Mouse (Mus musculus): ENCODE data around the gene Cdc42bpg.
"Not testable (repeated sequence)": the region's sequence is repeated elsewhere in the genome, so short reads cannot be mapped to it uniquely, and the experiment has no call there.

Gene Cdc42bpg

DNA sequence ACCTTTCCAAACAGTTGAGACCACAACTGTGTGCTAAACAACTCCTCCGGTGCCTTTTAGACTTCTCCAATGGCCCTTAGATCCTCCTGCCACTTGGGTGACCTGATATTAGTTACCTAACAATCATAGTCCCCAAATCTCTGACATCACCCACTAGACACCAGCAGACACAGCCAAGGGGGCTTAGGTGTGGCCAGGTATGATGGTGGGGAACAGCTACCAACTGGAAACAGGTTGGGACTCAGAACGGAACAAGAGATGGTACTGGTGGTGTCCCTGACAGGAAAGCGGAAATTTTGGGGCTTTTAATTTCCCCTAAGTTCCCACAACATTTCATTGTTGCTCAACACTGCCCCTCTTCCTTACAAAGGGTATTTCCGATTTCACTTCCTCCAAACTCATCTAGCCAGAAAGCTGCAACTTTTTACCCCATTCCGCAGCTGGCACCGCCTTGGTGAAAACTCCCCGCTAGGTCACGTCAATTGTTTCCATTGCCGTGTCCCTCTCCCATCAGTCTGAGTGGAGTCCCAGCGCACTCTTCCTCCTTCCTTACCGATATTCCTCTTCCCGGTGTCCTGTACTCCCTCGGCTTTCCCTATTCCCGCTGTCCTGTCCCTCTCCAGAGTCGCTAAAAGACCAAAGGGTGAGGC lies 30.4 kb upstream of the Cdc42bpg start:
- in situ Hi-C loops (cut with MseI, MboI), result no loop called here

DNA sequence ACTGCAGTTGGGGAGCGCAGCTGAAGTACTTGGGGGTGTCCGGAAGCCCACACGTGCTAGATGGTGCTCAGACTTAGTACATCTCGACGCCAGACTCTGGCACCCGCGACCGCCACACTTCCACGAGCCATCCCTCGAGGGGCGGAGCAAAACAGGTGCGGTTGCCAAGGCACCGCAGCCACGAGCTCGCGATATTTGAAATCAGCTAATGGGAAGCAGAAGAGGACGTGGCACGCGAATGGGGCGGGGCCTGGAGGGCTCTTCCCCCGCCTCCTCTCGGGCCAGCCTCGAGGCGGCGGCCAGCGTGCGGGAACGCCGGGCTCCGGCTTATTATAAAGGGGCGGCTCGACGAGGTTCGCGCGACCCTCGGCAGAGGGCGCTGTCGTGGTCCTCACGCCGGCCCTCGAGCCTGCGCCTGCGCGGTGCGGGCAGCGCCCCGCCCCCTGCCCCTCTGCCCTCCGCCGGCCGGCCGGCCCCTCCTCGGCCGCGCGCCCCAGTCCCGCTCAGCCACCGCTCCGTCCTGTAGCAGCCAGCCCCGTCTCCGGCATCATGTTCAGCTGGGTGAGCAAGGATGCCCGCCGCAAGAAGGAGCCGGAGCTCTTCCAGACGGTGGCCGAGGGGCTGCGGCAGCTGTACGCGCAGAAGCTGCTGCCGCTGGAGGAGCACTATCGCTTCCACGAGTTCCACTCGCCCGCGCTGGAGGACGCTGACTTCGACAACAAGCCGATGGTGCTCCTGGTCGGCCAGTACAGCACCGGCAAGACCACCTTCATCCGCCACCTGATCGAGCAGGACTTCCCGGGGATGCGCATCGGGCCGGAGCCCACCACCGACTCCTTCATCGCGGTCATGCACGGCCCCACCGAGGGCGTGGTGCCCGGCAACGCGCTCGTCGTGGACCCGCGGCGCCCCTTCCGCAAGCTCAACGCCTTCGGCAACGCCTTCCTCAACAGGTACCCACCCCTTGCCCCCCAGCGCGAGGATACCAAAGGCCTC lies 29.5 kb upstream of the Cdc42bpg start, which contains the start of gene Ehd1:
Gene Ehd1, plus strand, starts transcription at position 300 of the 996 bp plus-strand sequence.
- in situ Hi-C loops (cut with MseI, MboI), result no loop called here

DNA sequence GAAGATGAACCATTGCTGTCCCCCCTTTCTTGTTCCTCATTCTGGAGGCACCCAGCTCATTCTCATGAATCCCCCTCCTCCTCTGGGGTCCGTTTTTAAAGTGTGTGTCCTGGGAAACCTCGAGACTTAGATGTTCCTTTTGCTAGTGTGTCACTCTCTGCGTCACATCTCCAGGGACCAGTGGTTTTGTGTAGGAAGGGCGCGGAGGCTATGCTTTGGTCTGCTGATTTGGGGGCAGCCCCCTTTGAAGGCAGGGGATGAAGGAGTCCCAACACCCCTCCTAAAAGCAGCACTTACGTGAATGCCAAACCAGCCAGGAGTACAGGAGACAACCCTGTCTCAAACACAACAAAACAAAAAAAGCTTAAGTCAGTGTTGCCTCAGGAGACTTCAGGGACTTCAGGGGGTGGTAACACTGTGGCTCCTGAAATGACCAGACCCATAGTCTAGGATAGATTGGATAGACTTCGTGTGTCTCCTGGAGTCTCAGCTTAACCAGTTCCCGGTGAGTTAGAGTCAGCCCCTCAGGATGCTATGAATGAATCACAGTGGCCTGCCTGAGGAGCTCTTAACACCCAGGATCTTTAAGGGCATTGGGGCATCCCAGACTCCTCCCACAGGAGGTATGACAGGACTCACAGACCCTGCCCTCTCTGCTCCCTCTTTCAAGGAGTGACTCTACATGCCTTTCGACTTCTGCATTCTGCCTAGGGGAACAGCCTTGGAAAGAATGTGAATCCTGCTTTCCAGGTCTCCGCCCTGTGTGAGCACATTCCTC lies 28.4 kb upstream of the Cdc42bpg start:
- in situ Hi-C loops (cut with MseI, MboI), result no loop called here

DNA sequence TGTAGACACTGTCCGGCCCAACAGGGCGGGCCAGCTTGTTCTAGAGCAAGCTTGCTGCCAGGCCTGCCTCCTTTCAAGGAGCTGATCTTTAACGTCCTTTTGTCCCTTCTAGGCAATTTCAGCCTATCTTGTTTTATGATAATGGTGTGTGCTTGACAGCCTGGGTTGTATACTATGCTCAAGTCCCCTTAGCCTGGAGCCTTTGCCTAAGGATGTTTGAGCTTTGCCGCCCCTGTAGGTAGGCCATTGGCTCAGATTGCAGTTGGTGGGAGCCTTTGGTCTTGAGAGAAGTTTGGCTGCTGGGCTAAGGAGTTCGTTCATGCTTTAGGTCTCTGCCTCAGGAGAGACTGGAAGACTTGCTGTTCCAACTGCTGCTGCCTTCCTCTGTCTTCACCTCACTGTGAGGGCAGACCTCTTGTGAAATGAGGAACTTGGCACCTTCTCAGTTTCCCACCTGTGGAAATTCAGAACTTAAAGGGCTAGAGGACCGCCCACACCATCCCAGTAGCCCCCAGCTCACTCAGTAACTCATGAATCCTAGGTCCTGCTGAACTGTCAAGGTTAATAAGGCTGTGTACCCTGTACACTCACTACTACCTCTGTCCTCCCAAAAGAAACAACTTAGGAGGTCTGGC lies 27.7 kb upstream of the Cdc42bpg start:
- in situ Hi-C loops (cut with MseI, MboI), result no loop called here

DNA sequence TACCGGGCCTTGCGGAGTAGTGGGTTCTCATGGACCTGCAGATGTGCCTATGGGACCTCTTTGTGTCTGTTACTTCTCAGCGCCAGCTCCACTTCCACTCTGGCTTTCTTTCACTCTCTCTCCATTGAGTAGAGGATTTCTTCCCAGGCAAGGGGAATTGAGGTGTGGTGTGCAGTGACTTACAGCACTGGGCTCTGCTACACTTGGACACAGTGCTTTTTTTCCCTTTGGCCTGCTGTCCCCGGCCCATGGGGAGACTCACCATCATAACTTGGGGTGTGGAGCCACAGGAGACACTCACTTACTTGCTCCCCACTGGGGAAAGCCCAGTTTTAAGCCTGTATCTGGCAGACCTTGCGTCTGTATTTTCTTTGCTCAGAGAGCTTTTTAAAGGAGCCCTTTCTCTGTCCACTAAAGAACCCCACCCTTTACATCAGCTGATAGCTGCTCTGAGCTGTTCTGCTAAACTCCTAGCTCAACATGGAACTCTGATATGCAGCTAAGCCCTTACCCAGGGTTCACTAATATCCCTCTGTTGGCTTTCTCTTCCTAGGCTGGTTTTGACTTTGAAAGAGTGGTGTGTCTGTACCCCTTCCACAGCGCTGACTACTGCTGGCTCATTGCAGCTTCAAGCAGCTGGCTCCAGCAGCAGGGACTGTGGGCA lies 26.6 kb upstream of the Cdc42bpg start:
- in situ Hi-C loops (cut with MseI, MboI), result no loop called here

DNA sequence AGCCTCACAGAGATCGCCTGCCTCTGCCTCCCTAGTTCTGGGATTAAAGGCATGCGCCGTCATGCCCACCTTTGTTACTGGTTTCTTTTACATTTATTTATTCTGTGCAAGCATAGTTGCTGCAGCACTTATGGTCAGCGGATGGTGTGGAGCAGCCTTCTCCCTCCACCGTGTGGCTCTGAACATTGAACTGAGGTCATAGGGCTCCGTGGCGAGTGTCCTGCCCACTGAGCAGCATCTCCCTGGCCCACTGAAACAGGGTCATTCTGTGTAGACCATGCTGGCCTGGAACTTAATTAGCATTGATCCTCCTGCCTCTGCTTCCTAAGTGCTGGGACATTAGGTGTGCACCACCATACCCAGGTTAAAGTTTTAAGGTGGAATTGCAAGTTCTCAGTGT lies 25.7 kb upstream of the Cdc42bpg start:
- in situ Hi-C loops (cut with MseI, MboI), result no loop called here

DNA sequence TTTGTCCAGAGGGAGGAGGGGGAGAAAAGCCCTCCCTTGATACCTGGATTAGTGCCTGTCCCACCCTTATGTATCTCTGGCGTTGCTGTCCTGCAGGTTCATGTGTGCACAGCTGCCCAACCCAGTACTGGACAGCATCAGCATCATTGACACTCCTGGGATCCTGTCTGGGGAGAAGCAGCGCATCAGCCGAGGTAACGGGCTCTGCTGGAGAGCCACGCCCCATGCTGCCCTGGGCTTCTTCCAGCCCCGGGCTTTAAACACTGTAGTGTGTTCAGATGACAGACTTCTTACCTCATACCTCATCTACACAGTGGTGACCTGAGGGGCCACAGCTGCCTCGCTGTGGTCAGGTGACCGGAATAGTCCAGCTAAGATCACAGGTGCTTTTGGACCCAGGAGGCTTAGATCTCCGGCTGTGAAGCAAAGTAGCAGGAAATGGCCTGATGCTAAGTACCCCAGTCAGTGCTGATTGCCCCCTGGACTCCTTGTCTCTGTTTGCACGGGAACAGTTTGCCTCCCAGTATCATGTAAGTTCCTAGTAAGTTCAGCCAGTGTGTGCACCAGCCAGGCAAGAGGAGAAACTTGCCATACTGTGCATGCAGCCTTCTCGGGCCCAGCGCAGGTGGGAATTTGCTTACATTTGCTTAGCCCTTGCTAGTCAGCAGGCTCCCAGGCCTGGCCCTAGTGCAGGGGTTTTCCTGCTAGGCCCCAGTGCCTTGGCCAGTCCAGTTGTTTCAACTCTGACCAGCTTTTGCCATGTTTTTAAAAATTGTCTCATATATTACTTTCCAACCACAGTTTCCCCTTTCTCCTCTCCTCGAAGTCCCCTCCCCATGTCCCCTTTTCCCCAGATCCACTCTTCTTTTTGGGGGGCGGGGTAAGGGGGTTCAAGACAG lies 24.9 kb upstream of the Cdc42bpg start:
- in situ Hi-C loops (cut with MseI, MboI), result no loop called here

DNA sequence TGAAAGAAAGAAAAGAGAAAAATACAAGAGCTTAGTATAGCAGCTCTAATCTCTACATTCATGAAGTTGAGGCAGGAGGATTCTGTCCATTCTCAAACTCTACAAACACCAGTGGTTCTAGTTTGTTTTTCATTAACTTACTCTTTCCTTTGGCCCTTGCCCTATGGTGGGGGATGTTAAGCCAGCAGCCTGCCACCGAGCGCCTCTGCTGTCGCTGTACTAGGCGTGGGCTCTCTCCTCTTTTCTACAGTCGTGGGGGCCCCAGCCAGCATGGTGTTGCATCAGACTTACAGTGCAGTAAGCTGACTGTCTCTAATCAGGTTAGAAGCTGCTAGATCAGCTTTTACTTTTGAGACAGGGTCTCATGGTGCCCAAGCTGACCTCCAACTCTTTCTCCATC lies 23.3 kb upstream of the Cdc42bpg start:
- in situ Hi-C loops (cut with MseI, MboI), result no loop called here

DNA sequence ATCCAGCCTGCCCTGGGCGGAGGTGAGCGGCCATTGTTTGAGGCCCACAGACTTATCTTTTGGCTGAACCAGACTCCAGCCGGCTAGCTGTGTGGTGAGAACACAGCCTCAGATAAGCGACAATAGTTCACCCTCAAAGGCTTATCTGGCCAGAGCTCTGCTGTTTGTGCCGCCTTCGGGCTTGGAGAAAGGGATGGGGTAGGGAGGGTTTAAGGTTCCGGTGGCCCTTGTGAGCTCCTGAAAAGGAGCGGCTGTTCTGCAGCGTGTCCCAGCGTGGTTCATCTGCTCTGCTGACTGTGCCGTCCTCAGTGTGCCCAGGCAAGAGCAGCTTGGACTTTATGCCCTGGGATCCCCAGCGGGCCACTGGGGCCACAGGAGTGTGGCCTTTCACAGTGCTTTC lies 21.8 kb upstream of the Cdc42bpg start:
- in situ Hi-C loops (cut with MseI, MboI), result no loop called here

DNA sequence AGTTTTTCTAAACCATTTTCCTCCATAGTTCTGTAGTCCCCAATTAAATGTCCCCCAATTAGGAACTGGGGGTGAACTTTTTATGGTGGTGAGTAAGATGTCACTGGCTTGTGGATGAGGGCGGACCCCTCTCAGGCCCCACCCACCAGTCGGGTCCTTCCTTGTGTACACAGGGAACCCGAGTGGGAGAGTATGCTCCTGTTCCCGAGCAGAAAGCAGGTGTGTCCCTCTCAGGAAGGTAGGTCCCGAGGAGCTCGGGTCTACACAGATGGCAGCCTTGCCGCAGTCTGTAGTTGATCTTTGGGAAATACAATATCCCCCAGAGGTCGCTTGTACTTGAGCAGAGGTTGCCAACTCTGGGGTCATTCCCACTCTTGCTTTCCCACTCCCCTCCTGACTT lies 21.0 kb upstream of the Cdc42bpg start:
- in situ Hi-C loops (cut with MseI, MboI), result no loop called here

DNA sequence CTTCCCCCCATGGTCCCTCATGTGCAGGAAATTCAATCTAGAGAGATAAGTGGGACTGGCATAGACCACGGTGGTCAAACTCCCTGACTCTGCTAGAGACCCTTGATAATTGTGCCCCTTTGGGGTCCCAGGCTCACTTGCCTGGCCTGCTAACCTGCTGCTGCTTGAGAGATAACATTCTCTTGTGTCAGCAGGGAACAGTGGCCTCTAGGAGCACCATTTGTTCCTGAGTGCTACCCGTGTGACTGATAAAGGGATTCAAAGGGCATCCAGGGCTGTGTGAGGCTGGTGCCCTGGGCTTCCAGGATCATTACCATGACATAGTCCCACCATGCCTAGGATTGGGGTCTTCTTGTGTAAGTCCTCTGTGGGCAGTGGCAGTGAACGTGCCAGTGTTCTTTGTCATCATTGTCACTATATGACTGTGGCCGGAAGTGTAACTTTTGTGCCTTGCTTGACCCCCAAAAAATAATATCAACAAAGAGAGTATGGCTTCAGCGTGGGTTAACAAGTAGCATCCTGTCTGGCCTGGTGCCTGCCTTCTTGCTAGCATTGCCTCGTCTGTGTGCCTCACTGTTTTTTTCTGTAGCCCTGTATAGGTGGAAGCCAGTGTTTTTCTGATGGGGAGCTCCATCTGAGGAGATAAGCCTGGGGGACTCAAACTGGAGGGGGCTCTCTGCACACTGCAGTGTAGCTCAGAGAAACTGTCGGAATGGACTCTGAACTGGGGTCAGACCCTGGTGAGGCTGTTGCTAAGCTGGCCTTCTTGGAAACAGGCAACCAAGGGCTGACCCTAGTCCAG lies 20.4 kb upstream of the Cdc42bpg start:
- in situ Hi-C loops (cut with MseI, MboI), result no loop called here

DNA sequence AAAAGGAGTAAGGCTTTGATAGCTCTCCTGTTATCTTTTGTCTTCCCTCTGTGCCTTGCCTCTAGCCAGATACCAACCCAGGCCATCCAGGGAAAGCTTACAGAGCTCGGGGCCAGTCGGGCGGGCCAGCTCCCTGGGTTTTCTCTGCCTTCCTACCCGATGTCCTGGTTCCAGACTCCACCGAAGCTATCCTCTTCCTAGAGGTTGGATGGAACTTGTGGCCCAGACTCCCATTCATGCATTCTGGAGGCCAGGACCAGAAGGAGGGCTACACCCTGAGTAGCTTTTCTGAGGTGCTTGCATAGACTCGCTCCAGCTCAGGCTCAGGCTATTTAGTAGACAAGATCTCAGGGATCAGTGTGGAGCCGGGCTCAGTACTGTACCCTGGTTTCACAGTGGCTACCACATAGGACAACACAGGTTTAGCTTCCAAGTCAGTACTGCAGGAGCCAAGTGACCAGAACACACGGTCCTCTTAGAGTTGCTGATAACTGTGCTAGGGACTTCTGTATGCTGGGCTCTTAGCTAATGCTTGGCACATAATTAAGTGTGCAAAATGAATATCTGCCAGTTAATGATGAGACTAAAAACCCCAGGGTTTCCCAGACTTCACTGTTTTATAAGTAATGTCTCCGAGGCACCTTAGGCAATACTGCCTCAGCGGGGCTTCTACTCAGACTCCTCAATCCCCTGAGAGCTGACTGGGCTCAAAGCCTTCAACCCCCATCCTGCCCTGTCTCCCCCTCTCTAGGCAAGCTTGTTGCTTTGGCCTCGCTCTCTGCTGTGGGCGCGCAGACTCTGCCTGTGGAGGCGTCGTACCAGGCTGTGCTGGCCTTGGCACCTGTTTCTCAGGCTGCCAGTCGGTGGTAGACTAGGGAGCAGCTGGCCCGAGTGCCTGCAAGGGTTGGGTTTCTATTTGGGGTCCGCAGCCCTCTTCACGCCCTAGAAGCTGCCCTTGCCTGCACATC lies 19.5 kb upstream of the Cdc42bpg start:
- in situ Hi-C loops (cut with MseI, MboI), result no loop called here

DNA sequence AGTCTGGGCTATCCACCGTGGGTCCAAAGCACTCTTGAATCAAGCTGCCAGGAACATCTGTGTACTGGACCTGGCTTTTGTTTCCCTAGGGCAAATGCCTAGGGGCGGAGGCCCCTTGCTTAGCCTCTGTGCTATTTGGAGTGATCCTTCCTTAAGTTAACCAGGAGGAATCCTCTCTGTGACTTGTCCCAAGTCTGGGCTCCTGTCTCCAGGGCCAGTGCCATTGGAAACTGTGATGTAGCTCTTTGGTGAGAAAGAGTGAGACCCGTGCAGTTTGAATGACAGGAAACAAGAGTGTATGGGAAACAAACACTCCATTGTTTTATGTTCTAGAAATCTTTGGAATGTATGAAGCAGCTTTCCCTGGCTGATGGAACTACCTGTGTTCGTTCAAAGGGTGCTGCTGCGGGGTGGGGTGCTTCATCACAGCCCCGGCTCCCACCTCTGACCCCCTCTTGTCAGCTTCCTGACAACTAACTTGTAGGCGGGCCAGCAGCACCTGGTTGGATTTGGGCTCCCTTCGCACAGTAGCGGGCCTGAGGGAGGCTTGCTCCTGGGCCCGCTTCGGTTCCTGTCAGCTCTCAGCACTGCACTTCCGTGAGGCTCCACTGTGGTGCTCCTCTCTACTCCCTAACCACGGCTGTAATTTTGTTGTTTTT lies 17.9 kb upstream of the Cdc42bpg start:
- in situ Hi-C loops (cut with MseI, MboI), result no loop called here

DNA sequence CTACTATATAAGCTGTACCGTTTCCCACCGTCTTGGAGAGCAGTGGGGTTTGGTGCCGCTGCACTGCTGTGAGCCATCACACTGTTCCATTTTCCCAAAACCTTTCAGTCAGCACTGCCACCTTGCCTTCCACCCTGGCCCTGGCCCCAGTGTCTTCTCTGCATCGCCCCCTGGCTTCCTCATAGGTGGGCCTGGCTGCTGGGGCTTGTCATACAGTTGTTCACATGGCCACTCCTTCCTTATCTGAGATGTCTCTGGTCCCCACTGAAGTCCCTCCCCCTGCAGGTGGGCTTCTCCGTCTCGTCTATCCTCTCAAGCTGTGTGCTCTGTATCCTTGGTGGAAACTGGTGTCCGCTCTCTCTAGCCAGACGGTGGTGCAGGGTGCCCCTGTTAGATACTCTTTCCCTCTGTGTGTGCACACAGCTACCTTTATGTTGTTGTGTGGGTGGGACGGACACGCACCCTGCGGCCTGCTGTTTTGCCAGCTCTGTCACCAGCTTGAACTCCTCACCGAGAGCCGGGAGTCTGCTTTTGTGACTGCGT lies 16.5 kb upstream of the Cdc42bpg start:
- in situ Hi-C loops (cut with MseI, MboI), result no loop called here

DNA sequence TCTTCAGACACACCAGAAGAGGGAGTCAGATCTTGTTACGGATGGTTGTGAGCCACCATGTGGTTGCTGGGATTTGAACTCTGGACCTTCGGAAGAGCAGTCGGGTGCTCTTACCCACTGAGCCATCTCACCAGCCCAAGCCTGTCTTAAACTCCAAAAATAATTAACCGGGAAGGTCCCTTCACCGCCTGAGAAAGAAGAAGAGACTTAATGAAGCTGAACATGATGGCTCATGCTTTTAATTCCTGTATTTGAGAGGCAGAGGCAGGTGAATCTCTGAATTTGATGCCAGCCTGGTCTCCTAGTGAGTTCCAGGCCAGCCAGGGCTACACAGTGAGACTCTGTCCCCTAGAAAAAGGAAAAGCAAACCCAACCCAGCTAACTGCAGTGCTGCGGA lies 15.5 kb upstream of the Cdc42bpg start:
- in situ Hi-C loops (cut with MseI, MboI), result not testable (repeated sequence)

DNA sequence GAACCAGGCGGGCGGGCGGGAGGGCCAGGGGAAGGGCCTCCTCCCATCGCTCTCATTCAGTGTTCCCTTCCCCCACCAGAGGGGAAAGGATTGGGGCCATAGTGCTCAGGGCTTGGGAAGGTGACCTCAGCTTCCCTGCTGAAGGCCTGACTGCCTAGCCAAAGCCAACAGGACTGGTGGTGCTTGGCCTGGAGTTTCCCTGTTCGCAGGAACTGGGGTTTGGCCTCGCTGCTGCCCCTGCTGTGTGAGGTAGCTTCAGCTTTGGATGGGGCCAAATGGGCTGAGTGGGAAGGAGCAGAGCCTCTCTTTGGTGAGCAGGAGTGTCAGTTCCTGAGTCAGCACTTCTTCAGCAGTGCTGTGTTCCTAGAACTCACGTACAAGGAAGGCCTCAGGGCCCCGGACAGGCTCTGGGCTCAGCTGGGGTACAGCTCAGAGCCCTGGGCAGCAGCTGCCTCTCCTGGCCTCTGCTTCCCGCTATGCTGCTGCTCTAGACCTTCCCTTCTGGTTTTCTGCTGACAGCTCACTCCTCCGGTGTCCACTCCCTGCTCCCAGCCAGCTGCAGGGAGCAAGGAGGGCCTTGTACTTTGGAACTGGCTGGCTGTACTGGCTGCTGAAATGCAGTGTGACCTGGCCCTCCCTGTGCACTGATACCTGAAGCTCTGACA lies 15.0 kb upstream of the Cdc42bpg start:
- in situ Hi-C loops (cut with MseI, MboI), result no loop called here

DNA sequence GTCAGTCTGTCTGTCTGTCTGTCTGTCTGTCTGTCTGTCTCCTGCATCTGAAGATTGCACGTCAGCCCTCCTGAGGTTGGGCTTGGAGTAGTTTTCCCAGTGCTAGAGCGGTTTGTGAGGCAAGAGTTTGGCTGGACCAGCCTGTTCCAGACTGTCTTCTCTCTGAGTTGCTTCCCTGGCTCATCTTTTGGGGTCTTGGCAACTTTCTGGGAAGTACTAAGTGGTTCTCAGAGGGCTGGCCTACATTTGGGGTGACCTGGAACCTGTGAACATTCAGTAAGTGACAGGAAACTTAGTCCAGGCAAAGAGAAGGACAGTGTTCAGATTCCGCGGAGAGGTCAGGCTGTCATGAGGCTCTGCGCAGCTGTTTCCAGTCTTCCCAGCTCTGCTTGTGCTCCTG lies 14.0 kb upstream of the Cdc42bpg start:
- in situ Hi-C loops (cut with MseI, MboI), result no loop called here
